Mouse (Mus musculus) heart, embryonic 13.5 days (tissue): ENCODE measurements around the gene Pomgnt2. TPM values are rescaled to one million over a fixed set of nuclear protein-coding genes. Genes with fewer than 3 reads are reported as not detected.
"Not testable (repeated sequence)": the region's sequence is repeated elsewhere in the genome, so short reads cannot be mapped to it uniquely, and the experiment has no call there.

Experiments used
- ATAC-seq: fragments of 200-750 bp; cut with Nextera tagmentation; 2 replicates; pipeline ENCODE4 v1.8.0; 2017; ENCODE audit warnings: moderate TSS enrichment; ENCODE audit not compliant: insufficient number of reproducible peaks, low FRiP score, low TSS enrichment; ENCODE audit errors: extremely low read depth
- H3K27ac ChIP-seq: fragments of 300-500 bp; sonication (generic); replicated peaks from 2 replicates; pipeline ENCODE4 v1.5.1; 2015; ENCODE audit warnings: moderate library complexity, mild to moderate bottlenecking, inconsistent platforms
- H3K27me3 ChIP-seq: fragments of 300-500 bp; sonication (generic); replicated peaks from 2 replicates; pipeline ENCODE4 v1.6.1; 2015; ENCODE audit warnings: mild to moderate bottlenecking, inconsistent platforms
- H3K36me3 ChIP-seq: fragments of 300-500 bp; sonication (generic); 2 replicates; pipeline ENCODE4 v1.6.1; 2015; ENCODE audit warnings: mild to moderate bottlenecking, inconsistent platforms
- H3K4me1 ChIP-seq: fragments of 300-500 bp; sonication (generic); 2 replicates; pipeline ENCODE4 v1.6.1; 2015; ENCODE audit warnings: inconsistent platforms
- H3K4me2 ChIP-seq: fragments of 300-500 bp; sonication (generic); 2 replicates; pipeline ENCODE4 v1.6.1; 2015; ENCODE audit warnings: inconsistent platforms, mild to moderate bottlenecking, moderate library complexity
- H3K4me3 ChIP-seq: fragments of 300-500 bp; sonication (generic); 2 replicates; pipeline ENCODE4 v1.5.1; 2015; ENCODE audit warnings: moderate library complexity, mild to moderate bottlenecking, inconsistent platforms
- H3K9ac ChIP-seq: fragments of 300-500 bp; sonication (generic); 2 replicates; pipeline ENCODE4 v1.6.1; 2015; ENCODE audit warnings: inconsistent platforms, mild to moderate bottlenecking, moderate library complexity
- H3K9me3 ChIP-seq: fragments of 300-500 bp; sonication (generic); 2 replicates; pipeline ENCODE4 v1.6.1; 2016; ENCODE audit warnings: inconsistent platforms
- WGBS: fragments of 180-500 bp; shearing (Covaris S2); methylation state at CpG from one replicate; pipeline ENCODE4 v1.1.7; 2015; ENCODE audit warnings: mixed read lengths; 5-methylcytosine and 5-hydroxymethylcytosine counted together
- polyA plus RNA-seq: library from polyadenylated mRNA; unstranded; fragments of >200 nt; fragmentation: Nextera tagmentation; extraction: Ambion mirVana; gene quantifications from 2 replicates; pipeline ENCODE4 v1.2.1, GENCODE M21; 2015

Gene Pomgnt2
- polyA plus RNA-seq, 1 experiment from 2014 or later: 11.7 TPM

DNA sequence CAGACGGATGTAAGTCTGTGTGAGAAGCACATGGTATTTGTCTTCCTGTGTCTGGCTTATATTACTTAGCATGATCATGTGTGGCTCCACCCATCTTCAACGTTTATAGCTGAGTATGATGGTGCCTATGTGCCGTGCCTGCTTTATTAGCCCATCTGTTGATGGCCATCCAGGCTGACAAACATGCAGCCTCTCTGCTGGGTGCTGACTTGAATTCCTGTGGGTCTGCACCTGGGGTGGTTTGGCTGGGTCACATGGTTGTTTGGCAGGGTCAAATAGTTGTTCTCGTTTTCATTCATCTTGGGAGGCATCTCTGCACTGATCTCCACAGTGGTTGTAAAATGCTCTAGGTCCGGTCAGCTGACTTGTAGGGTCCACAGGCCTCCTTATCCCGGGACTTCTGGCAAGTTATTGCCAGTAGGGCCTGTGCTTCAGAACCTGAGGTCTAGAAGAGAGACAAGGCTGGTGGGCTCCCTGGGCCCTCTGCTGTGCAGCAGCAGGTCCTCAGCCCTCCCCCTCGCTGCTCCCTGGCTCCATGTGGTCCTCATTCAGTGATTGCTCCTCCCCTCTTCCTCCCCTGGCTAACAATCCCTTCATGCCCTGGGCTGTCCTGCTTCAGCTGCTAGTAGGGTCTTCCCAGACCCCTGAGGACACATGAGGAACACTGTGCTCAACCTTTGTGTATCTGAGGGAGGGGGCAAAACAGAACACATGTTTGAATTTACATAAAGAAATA is 29.1 kb upstream of the Pomgnt2 start:
- no peak for ATAC-seq
- Histone ChIP-seq H3K4me2 (no peak overlapping the region), H3K9ac (no peak overlapping the region), H3K27me3 (0 out of 2 replicates have a peak, but pooled peaks cover 3% of the 10 kb centered on the region), H3K4me1 (peaks cover 59% of the 10 kb centered on the region), H3K4me3 (no peak overlapping the region), H3K9me3 (no peaks in the 10 kb centered on the region), H3K27ac (0 out of 2 replicates have a peak overlapping the region, but pooled peaks have one; percentile 82), H3K36me3 (no peaks in the 10 kb centered on the region)
- 61% methylated on average over 7 of the region's 7 CpGs for WGBS

DNA sequence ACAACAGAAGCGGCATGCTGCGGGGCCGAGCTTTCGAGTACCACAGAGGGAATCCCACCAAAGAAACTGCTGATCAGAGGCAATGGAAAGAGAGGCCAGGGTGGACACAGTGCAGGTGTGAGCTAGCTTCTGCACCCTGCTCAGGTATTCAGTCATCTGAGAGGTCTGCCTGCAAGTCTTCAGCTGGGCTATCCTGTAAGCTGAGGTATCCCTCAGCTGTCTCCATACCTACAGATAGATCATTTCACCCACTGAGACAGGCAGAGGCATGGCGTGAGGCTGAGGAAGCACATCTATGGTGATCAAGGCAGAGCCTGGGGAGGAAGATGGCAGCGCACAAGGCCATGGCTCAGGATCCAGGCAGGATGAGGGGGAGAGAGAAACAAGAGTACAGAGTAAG is 27.5 kb upstream of the Pomgnt2 start:
- 89% methylated on average over 6 of the region's 6 CpGs for WGBS
- no peaks in the 10 kb centered on the region for H3K27me3 ChIP-seq
- no peak for ATAC-seq
- H3K9me3 ChIP-seq: no peaks in the 10 kb centered on the region
- H3K9ac ChIP-seq: no peak overlapping the region
- no peak overlapping the region for H3K4me3 ChIP-seq
- no peak overlapping the region for H3K27ac ChIP-seq
- H3K4me2 ChIP-seq: no peak overlapping the region
- H3K4me1 ChIP-seq: peaks cover 56% of the 10 kb centered on the region
- no peaks in the 10 kb centered on the region for H3K36me3 ChIP-seq

DNA sequence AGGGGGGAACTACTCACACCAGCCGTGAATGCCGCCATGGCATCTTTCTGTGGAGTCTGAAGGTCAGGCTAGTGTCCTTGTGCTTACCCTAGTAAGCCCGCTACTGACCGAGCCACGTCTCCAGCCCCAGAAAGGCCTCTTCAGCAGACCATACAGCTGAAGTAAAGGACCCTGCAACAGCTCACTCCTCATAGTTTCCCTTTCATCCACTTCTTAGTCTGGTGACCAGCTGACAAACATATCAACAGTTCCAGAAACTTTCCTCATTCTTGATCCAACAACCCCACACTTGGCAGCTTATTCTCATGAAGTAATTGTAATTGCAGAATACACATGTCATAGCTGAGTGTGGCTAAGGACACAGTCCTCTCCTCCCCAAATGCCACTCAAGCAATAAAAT is 27.0 kb upstream of the Pomgnt2 start:
- Histone ChIP-seq H3K27ac (peak overlapping the region; percentile 77), H3K27me3 (no peaks in the 10 kb centered on the region), H3K4me1 (peaks cover 57% of the 10 kb centered on the region), H3K4me2 (no peak overlapping the region), H3K9ac (no peak overlapping the region), H3K4me3 (no peak overlapping the region), H3K36me3 (no peaks in the 10 kb centered on the region), H3K9me3 (no peaks in the 10 kb centered on the region)
- ATAC-seq: no peak
- 36% methylated on average over 5 of the region's 5 CpGs for WGBS

DNA sequence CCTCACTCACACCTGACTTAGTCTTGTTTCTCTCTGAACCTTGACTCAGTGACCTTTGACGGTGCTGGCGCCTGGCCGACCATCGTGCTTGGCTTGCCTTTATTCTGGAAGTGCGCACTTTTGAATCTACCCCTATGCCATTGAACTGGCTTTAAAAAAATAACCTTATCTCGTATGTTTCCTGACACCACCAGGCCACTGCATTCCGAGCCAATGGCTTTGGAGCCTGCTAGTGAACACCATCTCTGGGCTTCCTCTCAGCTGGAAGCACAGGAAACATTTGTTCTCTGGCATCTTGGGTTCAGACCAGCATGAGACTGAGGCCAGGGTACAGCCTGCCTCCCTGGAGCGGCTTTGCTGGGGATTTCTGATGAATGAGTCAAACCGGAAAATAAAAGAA is 25.9 kb upstream of the Pomgnt2 start:
- Histone ChIP-seq H3K36me3 (no peaks in the 10 kb centered on the region), H3K9ac (no peak overlapping the region), H3K4me1 (peaks cover 47% of the 10 kb centered on the region), H3K9me3 (no peaks in the 10 kb centered on the region), H3K4me2 (no peak overlapping the region), H3K4me3 (no peak overlapping the region), H3K27ac (peak overlapping the region; percentile 77), H3K27me3 (no peaks in the 10 kb centered on the region)
- 39% methylated on average over 9 of the region's 9 CpGs for WGBS
- peak; percentile 33; the same call in 1 of the 2 replicates for ATAC-seq

DNA sequence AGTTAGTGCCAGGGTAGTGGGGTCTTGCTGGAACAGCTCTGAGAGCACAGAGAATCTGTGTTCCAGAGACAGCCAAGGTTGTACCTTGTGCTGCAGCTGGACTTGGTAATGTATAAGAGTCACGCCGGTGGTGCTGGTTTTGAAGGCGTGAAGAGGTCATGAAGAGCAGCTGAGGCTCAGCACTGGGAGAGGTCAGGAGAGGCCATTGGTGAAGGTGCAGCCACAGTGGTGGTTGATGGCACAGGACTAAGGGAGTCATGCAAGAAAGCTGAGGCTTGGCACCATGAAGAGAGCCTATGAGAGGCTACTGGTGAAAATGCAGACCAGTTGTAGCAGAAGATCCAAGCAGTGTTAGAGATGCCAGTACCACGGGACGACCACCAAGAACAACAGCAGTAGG is 24.7 kb upstream of the Pomgnt2 start:
- ATAC-seq: no peak
- no peaks in the 10 kb centered on the region for H3K9me3 ChIP-seq
- peaks cover 36% of the 10 kb centered on the region for H3K4me1 ChIP-seq
- WGBS: 87% methylated on average over 5 of the region's 5 CpGs
- H3K4me3 ChIP-seq: no peak overlapping the region
- no peaks in the 10 kb centered on the region for H3K27me3 ChIP-seq
- no peaks in the 10 kb centered on the region for H3K36me3 ChIP-seq
- no peak overlapping the region for H3K4me2 ChIP-seq
- no peak overlapping the region for H3K9ac ChIP-seq
- H3K27ac ChIP-seq: no peak overlapping the region

DNA sequence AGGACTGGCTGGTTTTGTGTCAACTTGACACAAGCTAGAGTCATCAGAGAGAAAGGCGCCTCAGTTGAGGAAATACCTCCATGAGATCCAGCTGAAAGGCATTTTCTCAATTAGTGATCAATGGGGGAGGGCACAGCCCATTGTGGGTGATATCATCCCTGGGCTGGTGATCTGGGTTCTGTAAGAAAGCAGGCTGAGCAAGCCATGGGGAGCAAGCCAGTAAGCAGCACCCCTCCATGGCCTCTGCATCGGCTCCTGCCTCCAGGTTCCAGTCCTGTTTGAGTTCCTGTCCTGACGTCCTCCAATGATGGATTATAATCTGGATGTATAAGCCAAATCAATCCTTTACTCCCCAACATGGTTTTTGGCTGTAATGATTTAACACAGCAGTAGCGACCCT is 24.3 kb upstream of the Pomgnt2 start:
- not testable (repeated sequence) for H3K4me3 ChIP-seq, H3K9ac ChIP-seq, H3K36me3 ChIP-seq, ATAC-seq, H3K27ac ChIP-seq, H3K27me3 ChIP-seq, H3K4me2 ChIP-seq, H3K9me3 ChIP-seq
- H3K4me1 ChIP-seq: peaks cover 31% of the 10 kb centered on the region
- 77% methylated on average over 4 of the region's 4 CpGs for WGBS

DNA sequence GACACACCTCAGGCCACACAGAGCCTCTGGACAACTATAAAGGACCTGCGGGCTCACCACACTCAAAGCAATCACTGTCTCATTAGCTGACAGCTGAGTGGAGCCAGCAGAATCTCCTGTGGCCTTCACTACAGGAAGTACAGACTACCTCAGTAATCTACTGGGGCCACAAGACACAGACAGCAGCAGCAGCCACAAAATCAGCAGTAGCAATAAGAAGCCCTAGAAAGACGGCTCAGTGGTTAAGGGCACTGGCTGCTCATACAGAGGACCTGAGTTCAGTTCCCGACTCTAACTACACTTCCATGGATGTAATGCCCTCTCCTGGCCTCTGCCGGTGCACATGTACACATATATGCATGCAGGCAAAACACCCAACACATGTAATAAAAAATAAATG is 23.4 kb upstream of the Pomgnt2 start:
- no peaks in the 10 kb centered on the region for H3K36me3 ChIP-seq
- no peak overlapping the region for H3K27ac ChIP-seq
- H3K4me3 ChIP-seq: no peak overlapping the region
- 71% methylated on average over 4 of the region's 4 CpGs for WGBS
- no peak overlapping the region for H3K4me2 ChIP-seq
- no peaks in the 10 kb centered on the region for H3K9me3 ChIP-seq
- H3K9ac ChIP-seq: no peak overlapping the region
- no peak for ATAC-seq
- peaks cover 30% of the 10 kb centered on the region for H3K4me1 ChIP-seq
- no peaks in the 10 kb centered on the region for H3K27me3 ChIP-seq

DNA sequence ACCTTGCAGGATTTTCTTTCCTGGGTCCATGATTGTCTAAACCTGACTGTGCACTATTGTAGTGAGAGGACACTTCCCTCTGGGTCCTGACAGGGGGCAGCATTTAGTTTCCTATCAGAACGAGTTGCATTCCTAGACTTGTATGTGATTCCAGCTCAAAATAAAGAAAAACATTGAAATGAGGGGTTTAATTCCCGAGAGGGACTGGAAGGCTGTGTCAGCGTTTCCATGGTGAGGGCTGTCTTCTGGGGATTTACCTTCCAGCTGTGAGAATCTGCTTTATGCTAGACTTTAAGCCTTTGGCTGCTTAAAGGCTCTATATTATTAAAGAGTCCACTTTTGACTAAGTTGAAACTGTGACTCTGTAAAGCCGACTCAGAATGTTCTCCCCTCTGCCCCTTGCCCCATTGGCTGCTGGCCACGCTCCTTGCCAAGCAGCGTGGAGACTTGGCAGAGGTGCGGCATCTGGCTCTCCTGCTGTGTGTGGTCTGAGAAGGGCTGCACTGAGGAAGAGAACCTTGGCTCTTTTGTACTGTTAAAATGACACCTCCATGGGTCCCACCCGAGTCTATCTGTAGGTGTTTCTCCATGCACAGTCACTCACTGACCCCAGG is 22.0 kb upstream of the Pomgnt2 start:
- no peak overlapping the region for H3K27ac ChIP-seq

DNA sequence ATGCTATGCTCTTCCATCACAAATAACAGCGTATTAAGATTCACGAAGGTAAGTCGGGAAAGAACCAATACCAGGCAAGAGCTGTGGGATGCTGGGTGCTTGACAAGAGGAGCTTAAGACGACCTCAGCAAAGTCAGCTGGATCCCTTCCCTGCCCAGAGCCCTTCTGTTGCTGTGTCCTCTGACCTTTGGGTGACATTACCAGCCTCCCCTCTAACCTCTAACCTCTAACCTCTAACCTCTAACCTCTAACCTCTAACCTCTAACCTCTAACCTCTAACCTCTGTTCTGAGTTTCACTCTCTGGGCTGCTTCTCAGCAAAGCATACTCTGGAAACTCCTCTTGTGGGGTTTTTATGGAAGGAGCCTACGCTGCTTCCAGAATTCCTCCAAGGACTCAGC is 21.2 kb upstream of the Pomgnt2 start:
- H3K4me1 ChIP-seq: peaks cover 15% of the 10 kb centered on the region
- WGBS: 77% methylated on average over 5 of the region's 5 CpGs
- no peak for ATAC-seq

More for the DNA sequence above, 22.0 kb upstream of the Pomgnt2 start:
- peaks cover 23% of the 10 kb centered on the region for H3K4me1 ChIP-seq
- no peaks in the 10 kb centered on the region for H3K9me3 ChIP-seq
- H3K9ac ChIP-seq: peak overlapping the region; percentile 5; the same call in 1 of the 2 replicates
- 0 out of 2 replicates have a peak overlapping the region, but pooled peaks have one; percentile 7 for H3K4me2 ChIP-seq
- no peaks in the 10 kb centered on the region for H3K36me3 ChIP-seq
- 18% methylated on average over 8 of the region's 8 CpGs for WGBS
- H3K4me3 ChIP-seq: no peak overlapping the region
- ATAC-seq: no peak
- H3K27me3 ChIP-seq: no peaks in the 10 kb centered on the region

DNA sequence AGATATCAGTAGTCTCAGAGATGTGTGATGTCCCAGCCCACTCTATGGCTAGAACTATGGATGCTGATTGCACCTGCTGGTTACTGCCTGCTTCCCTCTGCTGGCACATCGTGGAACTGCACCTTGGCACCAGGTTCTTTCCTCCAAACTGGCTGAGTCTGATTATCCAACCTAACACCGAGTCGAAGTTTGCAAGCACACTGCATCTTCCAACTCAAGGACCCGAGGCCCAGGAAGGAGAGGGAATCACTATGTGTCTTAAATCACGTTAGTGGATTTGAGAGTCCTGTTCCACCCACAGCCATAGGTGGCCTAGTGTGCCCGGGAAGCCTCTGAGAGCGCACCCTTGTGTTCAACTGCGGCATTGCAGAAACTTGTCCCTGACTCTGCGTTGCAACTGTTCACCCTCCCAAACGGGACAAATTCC is 17.3 kb upstream of the Pomgnt2 start:
- H3K4me3 ChIP-seq: no peak overlapping the region
- H3K9ac ChIP-seq: no peak overlapping the region

More for the DNA sequence above, 21.2 kb upstream of the Pomgnt2 start:
- Histone ChIP-seq H3K9me3 (no peaks in the 10 kb centered on the region), H3K4me3 (no peak overlapping the region), H3K4me2 (no peak overlapping the region), H3K36me3 (no peaks in the 10 kb centered on the region), H3K27me3 (no peaks in the 10 kb centered on the region), H3K27ac (no peak overlapping the region), H3K9ac (no peak overlapping the region)

DNA sequence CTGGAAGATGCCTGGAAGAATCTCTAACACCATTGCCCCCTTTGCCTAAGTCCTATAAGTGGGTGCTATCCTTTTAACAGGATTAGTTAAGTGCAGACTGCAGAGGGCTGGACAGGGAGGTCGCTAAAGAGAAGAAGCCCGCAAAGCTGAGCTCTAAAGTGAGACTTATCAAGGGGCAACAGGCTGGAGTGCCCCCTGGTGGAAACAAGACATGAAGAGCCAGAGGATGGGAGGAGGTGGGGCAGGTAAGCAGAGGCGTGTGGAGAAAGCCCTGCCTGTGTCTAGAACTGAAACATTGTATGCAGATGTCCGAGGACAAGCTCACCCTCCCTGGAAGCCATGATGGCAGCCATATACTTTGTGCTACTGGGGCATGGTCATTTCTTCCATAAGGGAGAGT is 16.7 kb upstream of the Pomgnt2 start:
- Histone ChIP-seq H3K4me2 (no peak overlapping the region), H3K9ac (no peak overlapping the region), H3K9me3 (no peaks in the 10 kb centered on the region), H3K36me3 (no peaks in the 10 kb centered on the region), H3K4me3 (no peak overlapping the region), H3K27me3 (no peaks in the 10 kb centered on the region; the same call in 1 of the 2 replicates), H3K27ac (no peak overlapping the region), H3K4me1 (peaks cover 6% of the 10 kb centered on the region; the same call in 1 of the 2 replicates)
- 71% methylated on average over 4 of the region's 4 CpGs for WGBS
- ATAC-seq: no peak

More for the DNA sequence above, 17.3 kb upstream of the Pomgnt2 start:
- no peak for ATAC-seq
- H3K27me3 ChIP-seq: no peaks in the 10 kb centered on the region; the same call in 1 of the 2 replicates
- WGBS: 12% methylated on average over 10 of the region's 10 CpGs
- H3K4me1 ChIP-seq: peaks cover 11% of the 10 kb centered on the region
- H3K36me3 ChIP-seq: no peaks in the 10 kb centered on the region
- no peak overlapping the region for H3K4me2 ChIP-seq
- no peaks in the 10 kb centered on the region for H3K9me3 ChIP-seq
- no peak overlapping the region for H3K27ac ChIP-seq
